Mouse (Mus musculus): ENCODE measurements around the gene Atp8a1.
"Not testable (repeated sequence)": the region's sequence is repeated elsewhere in the genome, so short reads cannot be mapped to it uniquely, and the experiment has no call there.

The Atp8a1 gene

GRCm38 (mm10) chr5:67826935-67827334 is 20.3 kb downstream of the Atp8a1 start:
- DNase-seq (ENCODE audit: low spot score): no peak

- DNase-seq (ENCODE audit: low spot score): no peak
These were observed 21.0 kb downstream of the Atp8a1 start for GRCm38 (mm10) chr5:67826278-67826677.

GRCm38 (mm10) chr5:67824600-67824999 is 22.6 kb downstream of the Atp8a1 start:
- no peak for DNase-seq (ENCODE audit: low spot score)

- no peak for DNase-seq (ENCODE audit: low spot score)
These were observed 23.5 kb downstream of the Atp8a1 start for GRCm38 (mm10) chr5:67823771-67824170.

GRCm38 (mm10) chr5:67822619-67823018 is 24.6 kb downstream of the Atp8a1 start:
- no peak for DNase-seq (ENCODE audit: low spot score)

- DNase-seq (ENCODE audit: low spot score): no peak
These were observed 25.2 kb downstream of the Atp8a1 start for GRCm38 (mm10) chr5:67821987-67822401.

GRCm38 (mm10) chr5:67821185-67821584 is 26.0 kb downstream of the Atp8a1 start:
- no peak for DNase-seq (ENCODE audit: low spot score)

GRCm38 (mm10) chr5:67819451-67819850 is 27.8 kb downstream of the Atp8a1 start:
- DNase-seq (ENCODE audit: low spot score): no peak

- DNase-seq (ENCODE audit: low spot score): peak; percentile 24
These were observed 31.5 kb downstream of the Atp8a1 start for GRCm38 (mm10) chr5:67815572-67816325.

- DNase-seq (ENCODE audit: low spot score): not testable (repeated sequence)
These were observed 32.2 kb downstream of the Atp8a1 start for GRCm38 (mm10) chr5:67815060-67815459.

GRCm38 (mm10) chr5:67814437-67814965 is 32.7 kb downstream of the Atp8a1 start:
- DNase-seq (ENCODE audit: low spot score): no peak

- DNase-seq (ENCODE audit: low spot score): no peak
These were observed 33.9 kb downstream of the Atp8a1 start for GRCm38 (mm10) chr5:67813334-67813733.

- no peak for DNase-seq (ENCODE audit: low spot score)
These were observed 44.8 kb downstream of the Atp8a1 start for GRCm38 (mm10) chr5:67802174-67803030.

- DNase-seq (ENCODE audit: low spot score): no peak
These were observed 46.4 kb downstream of the Atp8a1 start for GRCm38 (mm10) chr5:67800801-67801200.

- DNase-seq (ENCODE audit: low spot score): no peak
These were observed 47.4 kb downstream of the Atp8a1 start for GRCm38 (mm10) chr5:67799785-67800184.

GRCm38 (mm10) chr5:67798348-67798747 is 48.9 kb downstream of the Atp8a1 start:
- DNase-seq (ENCODE audit: low spot score): no peak

GRCm38 (mm10) chr5:67797006-67797958 is 50.0 kb downstream of the Atp8a1 start:
- no peak for DNase-seq (ENCODE audit: low spot score)

- no peak for DNase-seq (ENCODE audit: low spot score)
These were observed 53.0 kb downstream of the Atp8a1 start for GRCm38 (mm10) chr5:67794129-67794800.

- DNase-seq (ENCODE audit: low spot score): no peak
These were observed 64.5 kb downstream of the Atp8a1 start for GRCm38 (mm10) chr5:67782775-67783174.

- DNase-seq (ENCODE audit: low spot score): peak; percentile 67
These were observed 69.2 kb downstream of the Atp8a1 start for GRCm38 (mm10) chr5:67778026-67778425.

GRCm38 (mm10) chr5:67774186-67774585 is 73.0 kb downstream of the Atp8a1 start:
- no peak for DNase-seq (ENCODE audit: low spot score)

All from embryo, embryonic 10 days (tissue).